Mouse (Mus musculus) lung, postnatal 4 days (tissue): ENCODE data around the gene Fads6.

Source experiments
- DNase-seq, 2 experiments: peaks; one replicate each; pipeline ENCODE4 v3.0.0; 2021

The Fads6 gene

DNA sequence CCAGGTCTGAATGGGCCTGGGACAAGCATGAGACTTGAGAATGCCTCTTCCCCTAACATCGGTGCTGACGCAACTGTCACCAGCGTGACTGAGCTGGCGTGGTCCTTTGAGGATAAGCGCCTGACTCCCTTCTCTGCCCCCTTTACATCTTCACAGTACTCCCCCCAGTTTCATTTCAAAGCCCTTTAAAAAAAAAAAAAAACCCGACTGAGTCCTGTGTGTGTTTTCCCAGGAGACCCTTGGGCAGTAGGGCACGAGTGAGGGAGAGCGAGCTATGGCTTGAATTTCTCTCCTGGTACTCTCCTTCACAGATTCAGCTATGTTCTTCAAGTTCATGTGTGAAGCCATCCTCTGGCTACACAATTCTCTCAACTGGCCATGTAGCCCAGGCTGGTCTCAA, 697 bp upstream of the Fads6 start:
- DNase-seq: no peak

DNA sequence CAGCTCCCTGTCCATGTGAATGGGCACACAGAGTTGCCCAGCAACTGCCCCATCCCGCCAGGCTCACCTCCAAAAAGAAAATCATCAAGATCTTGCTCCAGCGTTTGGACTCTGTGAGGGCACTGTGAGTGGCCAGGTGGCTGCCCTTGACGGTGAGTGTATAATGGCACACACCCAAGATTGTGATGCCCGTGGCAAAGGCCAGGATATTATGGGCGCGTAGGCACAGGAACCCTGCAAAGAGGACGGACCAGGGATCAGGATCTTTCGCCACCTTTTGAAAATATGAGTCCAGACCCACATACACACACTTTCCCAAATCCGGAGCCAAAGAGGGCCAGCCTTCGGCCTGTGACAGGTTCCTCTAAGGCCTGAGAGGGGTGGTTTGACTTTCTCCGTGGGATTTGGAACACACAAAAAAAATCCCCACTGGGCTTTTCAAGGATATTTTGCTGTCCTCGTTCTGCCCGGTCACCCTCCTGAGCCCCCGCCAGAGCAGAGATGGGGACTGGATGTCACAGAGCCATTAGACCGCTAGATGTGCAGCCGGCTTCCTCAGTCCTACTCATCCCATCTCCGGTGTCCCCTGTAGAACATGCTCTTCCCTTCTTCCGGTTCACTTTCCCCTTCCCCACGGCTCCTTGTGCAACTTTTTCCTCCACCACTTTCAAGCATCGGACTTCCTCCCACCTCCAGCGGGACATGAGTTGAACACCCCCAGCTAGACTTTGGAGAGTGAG, 822 bp downstream of the Fads6 start:
- DNase-seq: no peak

DNA sequence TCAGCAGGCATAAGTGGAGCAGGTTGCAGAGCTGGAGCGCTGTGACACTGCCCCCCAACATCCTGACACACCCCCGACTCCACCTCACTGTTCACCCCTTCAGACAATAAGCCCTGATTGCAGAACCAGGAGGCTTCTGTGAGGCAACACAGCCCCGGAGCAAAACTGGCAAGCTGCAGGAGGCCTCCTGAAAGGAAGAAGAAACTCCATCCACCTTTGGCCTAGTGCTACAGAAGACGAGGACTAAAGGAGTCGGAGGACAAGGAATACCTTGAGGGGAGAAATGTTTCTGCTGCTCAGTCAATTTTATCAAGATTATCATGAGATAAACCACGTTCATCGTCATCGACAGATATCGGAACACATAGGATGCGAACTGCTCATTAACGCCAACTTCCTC, 1.5 kb downstream of the Fads6 start:
- DNase-seq: no peak

- no peak for DNase-seq
Measured at GRCm38 (mm10) chr11:115292631-115293375, 4.7 kb downstream of the Fads6 start.

DNA sequence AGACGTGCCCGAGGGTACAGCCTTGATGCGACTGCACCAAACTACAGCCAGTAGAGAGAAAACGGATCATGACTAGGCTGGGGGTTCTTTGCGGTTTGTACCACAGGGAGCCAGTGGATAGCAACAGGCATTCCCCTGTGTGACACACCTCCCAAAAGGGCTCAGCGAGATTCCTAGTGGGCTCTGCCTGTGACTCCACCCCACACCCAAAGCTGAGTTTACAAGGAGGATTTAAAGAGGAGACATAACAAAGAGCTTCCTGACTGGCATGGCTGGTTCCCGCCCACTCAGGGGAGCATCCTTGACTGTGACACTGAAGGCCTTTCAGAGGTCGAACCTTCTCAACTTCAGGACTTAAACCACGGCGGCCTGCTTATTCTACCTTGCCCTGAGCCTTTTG, 6.0 kb downstream of the Fads6 start:
- DNase-seq: no peak

DNA sequence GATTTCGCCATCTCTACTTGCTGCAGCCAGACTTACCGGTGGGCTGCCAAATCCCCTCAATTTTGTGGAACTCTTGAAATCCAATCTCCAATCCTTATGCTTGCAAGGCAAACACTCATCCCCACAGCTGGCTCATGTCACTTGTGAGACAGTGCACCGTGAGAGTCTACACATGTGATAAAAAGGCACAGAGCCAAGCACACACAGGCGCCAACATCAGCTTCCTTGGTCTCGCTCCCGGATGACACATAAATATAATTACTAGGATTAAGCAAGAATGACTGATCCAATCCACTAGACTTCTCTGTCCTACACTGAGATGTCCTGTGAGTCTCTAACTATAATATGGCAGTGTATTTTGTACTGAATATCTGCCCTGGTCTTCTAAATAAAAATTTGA, 6.5 kb downstream of the Fads6 start:
- peak; percentile 66 to 87 for DNase-seq

DNA sequence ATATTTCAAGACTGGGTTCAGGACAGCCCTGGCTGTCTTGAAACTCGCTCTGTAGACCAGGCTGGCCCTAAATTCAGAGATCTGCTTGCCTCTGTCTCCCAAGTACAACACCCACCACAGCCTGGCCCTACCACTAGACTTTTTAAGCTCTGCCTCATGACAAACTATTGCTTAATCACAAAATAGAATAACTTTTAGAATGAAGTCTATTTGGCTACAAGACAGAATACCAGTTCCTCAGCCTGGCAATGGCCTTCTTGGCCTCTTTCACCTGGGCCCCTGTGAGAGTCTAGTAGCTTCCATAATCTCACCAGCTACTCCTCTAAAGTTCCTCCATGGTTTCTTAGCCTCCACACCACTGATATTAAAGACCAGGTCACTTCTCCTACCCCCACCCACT, 7.1 kb downstream of the Fads6 start:
- DNase-seq: no peak

GRCm38 (mm10) chr11:115289885-115290284, 7.6 kb downstream of the Fads6 start:
- no peak for DNase-seq

GRCm38 (mm10) chr11:115288305-115288704, 9.2 kb downstream of the Fads6 start:
- DNase-seq: no peak

GRCm38 (mm10) chr11:115287386-115287785, 10.1 kb downstream of the Fads6 start:
- DNase-seq: no peak

DNA sequence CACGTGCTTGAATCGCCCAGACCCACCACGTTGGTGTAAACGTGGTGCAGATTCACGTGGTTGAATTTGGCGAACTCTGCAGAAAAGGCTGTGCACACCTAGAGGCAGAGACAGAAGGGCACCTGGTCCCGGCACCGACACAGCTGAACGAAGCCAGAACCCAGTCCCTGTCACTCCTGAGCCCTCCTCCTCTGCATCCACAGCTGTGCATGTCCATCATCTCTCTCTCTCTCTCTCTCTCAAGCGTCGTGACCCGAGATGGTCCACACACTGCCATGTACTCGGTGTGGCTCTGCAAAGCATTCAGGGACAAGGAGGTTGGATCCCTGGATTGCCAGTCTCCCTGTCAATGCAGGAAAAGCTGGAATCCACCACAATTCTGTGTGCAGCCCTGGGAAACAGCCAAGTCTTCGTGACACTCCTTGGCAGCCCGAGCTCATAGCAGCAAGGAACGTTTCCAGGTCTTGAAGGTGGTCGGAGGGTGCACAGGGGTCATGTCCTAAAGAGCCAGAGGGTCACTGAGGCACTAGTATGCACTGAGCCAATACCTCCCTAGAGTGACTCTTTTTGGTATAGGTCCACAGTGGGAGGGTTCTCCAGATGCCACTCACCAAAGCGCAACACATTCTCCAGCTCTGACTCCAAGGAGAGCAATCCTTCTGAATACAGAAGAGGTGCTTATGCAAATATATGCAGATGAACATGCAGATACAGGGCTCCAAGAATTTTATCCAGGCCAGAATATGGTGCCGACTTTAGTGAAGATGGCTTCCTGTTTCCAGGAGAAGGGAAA, 11.1 kb downstream of the Fads6 start:
- no peak for DNase-seq

DNA sequence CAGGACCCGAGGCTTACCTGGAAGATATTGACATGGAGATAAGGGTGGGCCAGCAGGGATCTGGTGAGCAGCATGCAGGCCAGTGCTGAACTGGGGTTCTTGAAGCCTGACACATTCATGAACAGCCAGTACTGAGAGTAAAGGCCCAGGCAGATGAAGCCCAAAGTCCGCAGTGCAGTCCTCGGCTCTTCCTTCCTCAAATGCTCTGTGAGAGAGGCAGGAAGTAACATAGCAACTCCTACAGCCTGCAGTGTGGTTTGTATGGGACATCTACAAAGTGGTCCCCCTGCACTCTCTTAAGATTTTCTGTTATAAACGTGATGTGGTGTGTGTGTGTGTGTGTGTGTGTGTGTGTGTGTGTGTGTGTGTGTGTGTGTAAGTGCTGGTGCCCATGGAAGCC, 12.2 kb downstream of the Fads6 start:
- DNase-seq: no peak

- no peak for DNase-seq
Measured at GRCm38 (mm10) chr11:115283891-115284620, 13.4 kb downstream of the Fads6 start.

DNA sequence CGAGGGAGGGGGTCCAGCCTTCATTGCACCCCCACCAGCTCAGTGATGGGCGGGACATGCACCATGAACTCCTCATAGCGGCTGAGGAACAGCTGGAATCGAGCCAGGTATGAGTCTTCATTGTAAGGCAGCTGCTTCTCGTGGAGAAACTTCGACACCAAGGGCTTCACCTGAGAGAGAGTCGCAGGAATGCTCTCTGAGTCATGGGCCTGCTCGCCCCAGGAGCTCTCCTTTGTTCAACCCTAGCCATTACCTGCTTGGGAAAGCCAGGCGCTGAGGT, 14.0 kb downstream of the Fads6 start:
- DNase-seq: no peak

- peak in 1 of 2 experiments; percentile 17 for DNase-seq
Measured at GRCm38 (mm10) chr11:115282723-115283485, 14.6 kb downstream of the Fads6 start.

DNA sequence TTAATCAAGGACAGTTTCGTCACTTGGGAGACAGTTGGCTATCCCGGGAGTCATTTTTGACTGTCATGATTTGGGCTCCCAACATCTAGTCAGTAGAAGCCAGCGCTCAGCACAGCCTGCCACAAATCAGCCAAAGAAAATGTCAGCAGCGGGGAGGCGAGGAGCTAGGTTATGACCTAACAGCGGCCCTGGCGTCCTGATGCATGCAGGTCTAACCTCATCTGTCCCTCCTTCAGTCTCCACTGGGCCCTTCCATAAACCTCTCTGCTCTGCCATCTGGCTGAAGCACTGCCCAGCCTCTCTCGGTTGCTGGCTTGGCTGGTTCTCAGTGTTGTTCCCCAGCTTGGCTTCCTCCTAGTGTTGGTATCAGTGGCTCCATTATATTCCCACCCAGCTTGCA, 15.2 kb downstream of the Fads6 start:
- DNase-seq: peak in 1 of 2 experiments; percentile 22

GRCm38 (mm10) chr11:115279726-115280125, 17.7 kb downstream of the Fads6 start:
- DNase-seq: peak in 1 of 2 experiments; percentile 15

GRCm38 (mm10) chr11:115278176-115278575, 19.3 kb downstream of the Fads6 start:
- DNase-seq: no peak

DNA sequence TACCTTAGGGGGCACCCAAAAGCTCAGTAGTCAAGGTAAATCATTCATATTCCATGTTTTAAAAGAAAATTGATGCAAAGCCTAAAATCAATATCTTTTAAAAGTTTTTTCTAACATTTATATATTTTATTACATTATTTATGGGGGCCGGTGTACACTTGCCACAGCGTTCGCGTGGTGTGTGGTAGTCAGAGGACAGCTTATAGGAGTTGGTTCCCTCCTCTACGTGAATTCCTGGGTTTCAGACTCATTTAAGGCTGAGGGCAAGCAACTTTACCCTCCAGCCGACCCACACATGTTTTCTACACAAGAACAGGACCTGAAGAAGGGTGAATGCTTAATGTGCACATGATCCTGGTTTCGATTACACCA, 19.9 kb downstream of the Fads6 start:
- no peak for DNase-seq

DNA sequence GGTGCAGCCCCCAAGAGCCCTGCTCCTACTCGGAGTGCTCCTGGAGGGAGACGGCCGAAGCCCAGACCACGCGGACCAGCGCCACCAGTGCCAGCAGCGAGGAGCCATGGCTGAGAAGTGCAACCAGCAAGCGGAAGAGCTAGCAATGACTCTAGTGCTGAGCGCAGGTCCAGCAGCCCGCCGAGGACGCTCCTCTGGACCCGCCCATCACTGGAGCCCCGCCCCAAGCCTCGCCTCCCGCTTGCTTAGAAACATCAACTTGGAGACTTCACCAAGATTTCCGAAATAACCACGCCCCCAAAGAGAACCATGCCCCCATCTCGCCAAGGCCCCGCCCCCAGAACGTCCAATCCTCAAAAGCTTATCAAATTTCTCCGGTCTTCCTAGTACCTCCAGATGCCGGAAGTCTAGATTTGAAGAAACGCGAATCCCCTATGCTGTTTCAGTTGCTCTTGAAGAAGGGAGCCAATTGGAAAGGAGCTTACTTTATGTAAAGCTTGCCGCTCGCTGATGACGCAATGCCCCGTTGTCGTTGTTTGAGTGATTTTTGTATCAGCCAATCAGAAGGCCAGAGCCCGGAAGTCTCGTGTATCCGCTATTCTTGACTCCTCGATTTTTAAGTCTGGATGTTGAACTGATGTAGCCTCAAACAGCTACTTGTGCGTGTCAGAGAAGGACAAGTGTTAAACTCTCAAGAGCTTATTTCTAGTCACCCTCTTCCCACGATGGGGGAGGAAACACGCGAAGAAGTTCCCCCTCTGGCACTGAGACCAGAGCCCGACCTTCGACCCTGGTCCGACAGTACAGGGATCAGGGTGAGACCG, 20.5 kb downstream of the Fads6 start, which contains the start of gene Fdxr:
Gene Fdxr, minus strand, starts transcription at position 271 of the 824 bp plus-strand sequence.
- peak; percentile 99 for DNase-seq

GRCm38 (mm10) chr11:115275954-115276353, 21.5 kb downstream of the Fads6 start:
- no peak for DNase-seq
